Mouse (Mus musculus) urinary bladder, postnatal 10 days (tissue): ENCODE measurements around the gene Zc3h13.

Source experiments
- DNase-seq: peaks from one replicate; pipeline ENCODE4 v3.0.0; 2022; ENCODE audit warnings: low spot score

Zc3h13 gene

DNA sequence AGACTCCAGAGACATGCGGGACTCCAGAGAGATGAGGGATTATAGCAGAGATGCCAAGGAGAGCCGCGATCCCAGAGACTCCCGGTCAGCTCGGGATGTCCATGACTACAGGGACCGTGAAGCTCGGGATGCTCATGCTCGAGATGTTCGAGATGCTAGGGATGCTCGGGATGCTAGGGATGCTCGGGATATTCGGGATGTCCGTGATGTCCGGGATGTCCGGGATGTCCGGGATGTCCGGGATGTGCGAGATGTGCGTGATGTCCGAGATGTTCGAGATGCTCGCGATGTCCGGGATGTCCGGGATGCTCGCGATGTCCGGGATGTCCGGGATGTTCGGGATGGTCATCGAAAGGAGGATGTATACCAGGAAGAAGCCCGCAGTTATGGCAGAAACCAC lies 39.2 kb downstream of the Zc3h13 start:
- DNase-seq: no peak

DNA sequence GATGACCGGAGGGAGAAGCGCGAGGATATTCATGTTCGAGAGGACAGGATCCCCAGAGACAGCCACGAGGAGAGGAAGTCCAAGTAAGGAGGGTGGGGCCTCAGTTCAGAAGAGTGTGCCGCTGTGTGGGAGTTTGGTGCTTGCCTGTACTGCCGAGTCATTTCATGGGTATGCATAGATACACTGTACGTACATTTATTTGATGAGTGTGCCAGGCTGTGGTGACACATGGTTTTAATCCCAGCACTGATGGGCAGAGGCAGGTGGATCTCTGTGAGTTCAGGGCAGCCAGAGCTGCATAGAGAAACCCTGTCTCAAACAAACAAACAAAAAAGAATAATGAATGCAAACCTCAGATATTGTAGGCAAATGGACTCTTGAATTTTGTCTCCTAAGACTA lies 43.9 kb downstream of the Zc3h13 start:
- no peak for DNase-seq

DNA sequence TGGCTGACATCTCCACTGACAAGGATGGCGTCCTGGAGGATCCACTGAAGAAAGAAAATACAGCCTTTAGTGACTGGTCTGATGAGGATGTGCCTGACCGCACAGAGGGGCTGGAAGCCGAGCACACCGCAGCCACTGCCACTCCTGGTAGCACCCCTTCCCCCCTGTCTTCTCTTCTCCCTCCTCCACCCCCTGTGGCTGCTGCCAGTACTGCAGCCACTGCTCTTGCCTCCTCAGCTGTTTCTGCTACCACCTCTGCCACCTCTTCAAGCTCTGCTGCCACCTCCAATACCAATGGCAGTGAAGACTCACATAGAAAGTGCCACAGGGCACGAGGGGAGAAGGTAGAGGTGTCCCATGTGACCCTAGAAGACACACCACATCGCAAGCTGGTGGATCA lies 46.4 kb downstream of the Zc3h13 start:
- no peak for DNase-seq

GRCm38 (mm10) chr14:75334321-75334720 lies 50.1 kb downstream of the Zc3h13 start:
- no peak for DNase-seq

- no peak for DNase-seq
Measured at GRCm38 (mm10) chr14:75337884-75338283, 53.7 kb downstream of the Zc3h13 start.

GRCm38 (mm10) chr14:75346041-75346440 lies 61.9 kb downstream of the Zc3h13 start:
- DNase-seq: no peak

- DNase-seq: no peak
Measured at GRCm38 (mm10) chr14:75351626-75352025, 67.5 kb downstream of the Zc3h13 start.

DNA sequence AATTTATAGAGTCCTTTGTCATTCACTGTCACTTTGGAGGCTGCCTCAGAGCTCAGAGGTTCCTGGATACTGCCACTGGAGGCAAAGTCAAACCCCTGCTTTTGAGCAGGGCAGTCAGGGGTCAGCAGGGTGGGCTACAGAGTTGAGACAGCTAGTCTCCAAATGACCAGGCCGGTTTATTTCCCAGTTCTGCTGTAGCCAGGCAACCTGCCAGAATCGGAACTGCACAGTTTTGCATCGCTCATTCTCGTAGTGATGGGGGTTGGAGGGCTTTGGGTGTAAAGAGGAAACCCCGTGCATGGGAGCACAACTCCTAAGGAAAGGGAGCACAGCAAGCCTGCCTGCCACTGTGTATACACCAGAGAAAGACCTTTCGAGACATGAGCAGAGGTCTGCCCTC lies 79.1 kb downstream of the Zc3h13 start:
- DNase-seq: no peak

GRCm38 (mm10) chr14:75365301-75366035 lies 81.3 kb downstream of the Zc3h13 start:
- DNase-seq: no peak

- no peak for DNase-seq
Measured at GRCm38 (mm10) chr14:75366741-75367140, 82.6 kb downstream of the Zc3h13 start.

DNA sequence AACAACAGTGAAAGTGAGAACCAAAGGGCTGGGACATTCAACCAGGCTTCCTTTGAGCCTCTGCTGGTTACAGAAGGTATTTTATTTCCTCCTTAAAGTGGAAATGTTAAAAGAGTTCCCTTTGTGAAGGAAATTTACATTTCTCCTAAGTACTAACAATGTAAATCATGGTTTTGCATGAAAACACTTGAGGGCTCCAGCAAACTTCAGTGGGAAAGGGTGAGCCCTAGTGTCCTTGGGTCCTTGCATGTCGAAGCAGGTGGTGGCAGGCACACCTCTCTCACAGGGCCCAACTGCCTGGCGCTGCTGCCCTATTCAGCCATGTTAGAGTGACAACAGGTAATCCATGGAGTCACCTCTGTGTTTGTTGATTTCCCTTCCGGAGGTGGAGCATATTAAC lies 83.3 kb downstream of the Zc3h13 start:
- DNase-seq: no peak

DNA sequence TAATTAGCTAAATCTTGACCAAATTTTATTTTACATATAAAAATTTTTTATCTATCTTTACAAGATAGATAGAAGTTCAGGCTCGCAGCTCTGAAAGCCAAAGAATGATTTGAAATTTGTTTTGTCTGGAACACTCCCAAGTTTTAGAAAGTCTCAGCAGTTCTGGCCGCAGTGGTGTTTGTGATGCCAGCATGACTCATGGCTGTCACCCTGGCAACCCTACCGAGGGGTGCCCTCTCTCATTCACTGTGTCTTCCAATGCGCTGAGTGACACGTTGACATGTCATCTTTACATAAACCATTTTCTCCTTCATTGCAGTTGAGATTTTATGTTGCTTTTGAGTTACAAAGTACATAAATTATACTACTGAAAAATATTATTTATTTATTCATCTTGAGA lies 85.7 kb downstream of the Zc3h13 start:
- no peak for DNase-seq

DNA sequence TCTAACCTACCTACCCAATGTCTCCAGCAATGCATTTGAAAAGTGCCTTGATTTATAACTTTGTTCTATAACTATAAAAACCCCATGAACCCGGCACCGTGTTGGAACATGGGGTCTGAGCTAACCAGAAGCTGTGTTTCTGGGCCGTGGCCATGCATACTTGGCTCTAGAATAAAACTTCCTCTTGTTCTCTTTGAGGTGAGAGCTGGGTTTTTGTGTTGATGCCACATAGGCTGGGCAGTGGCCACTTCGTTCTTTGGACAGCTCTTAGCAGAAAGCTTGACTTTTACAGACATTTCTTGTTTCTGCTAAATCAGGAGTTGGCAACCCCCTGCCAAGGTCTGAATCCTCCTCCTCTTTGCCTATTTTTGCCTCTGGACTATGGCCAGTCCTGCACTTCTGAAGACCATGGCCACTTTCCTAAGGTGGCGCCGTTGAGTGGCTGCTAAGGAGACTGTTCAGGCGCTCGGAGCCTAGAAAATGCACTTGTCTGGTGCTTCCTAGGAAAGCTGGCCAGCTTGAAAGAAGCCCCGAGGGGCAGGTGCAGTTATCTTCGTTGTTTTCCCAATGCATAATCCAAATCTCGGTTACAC lies 90.9 kb downstream of the Zc3h13 start:
- no peak for DNase-seq

- DNase-seq: no peak
Measured at GRCm38 (mm10) chr14:75376256-75376655, 92.1 kb downstream of the Zc3h13 start.

- DNase-seq: no peak
Measured at GRCm38 (mm10) chr14:75377612-75378011, 93.4 kb downstream of the Zc3h13 start.
